7 mouse cellular contexts compared by ENCODE assay signal in genomic region chr3:142559632-142560228, GRCm38 (mm10). TPM values are rescaled to one million over a fixed set of nuclear protein-coding genes. Genes with fewer than 3 reads are reported as not detected.
DNase-seq lines count a peak whose midpoint lies in the region; ATAC-seq and TF ChIP-seq lines count a peak whose summit lies in the region.

TSS of gene Gbp3 (plus strand) at chr3:142560026.

- TF ChIP-seq EP300 in MEL (IDR thresholded peaks at IDR 0.05; ENCODE audit: low read depth in 1 of 2, low read length in 2 of 2) = no peak

- peaks cover 2% of the 10 kb centered on the region in 2 experiments; a peak in 1 of 4 replicates for H3K4me1 ChIP-seq in MEL (ENCODE audit: control insufficient read depth in 1 of 2, insufficient read depth in 2 of 2, low read length in 2 of 2)
- H3K4me1 ChIP-seq in forebrain, embryonic 12.5 days = peaks cover 4% of the 10 kb centered on the region
- peaks cover 7% of the 10 kb centered on the region for H3K4me1 ChIP-seq in hindbrain, embryonic 13.5 days (replicated peaks)
- 0 out of 2 replicates have a peak, but pooled peaks cover 3% of the 10 kb centered on the region for H3K4me1 ChIP-seq in limb, embryonic 15.5 days

- H3K27ac ChIP-seq in MEL (ENCODE audit: control insufficient read depth, low read depth, low read length) = 0 out of 2 replicates have a peak within 1 kb of the TSS, but pooled peaks have one; percentile 9
- no peak within 1 kb of the TSS for H3K27ac ChIP-seq in forebrain, embryonic 12.5 days
- H3K27ac ChIP-seq in hindbrain, embryonic 13.5 days = no peak within 1 kb of the TSS
- no peak within 1 kb of the TSS for H3K27ac ChIP-seq in limb, embryonic 15.5 days

- peak within 1 kb of the TSS; percentile 66 to 71 for H3K4me3 ChIP-seq in MEL (ENCODE audit: control insufficient read depth in 1 of 2, insufficient read depth in 1 of 2, low read depth in 2 of 2, low read length in 2 of 2)
- H3K4me3 ChIP-seq in forebrain, embryonic 12.5 days (replicated peaks) = peak within 1 kb of the TSS; percentile 26; the same call in 1 of the 2 replicates
- H3K4me3 ChIP-seq in hindbrain, embryonic 13.5 days = peak within 1 kb of the TSS; percentile 9; the same call in 1 of the 2 replicates
- H3K4me3 ChIP-seq in limb, embryonic 15.5 days = peak within 1 kb of the TSS; percentile 36

- H3K4me2 ChIP-seq in forebrain, embryonic 12.5 days = peak within 1 kb of the TSS; percentile 44
- peak within 1 kb of the TSS; percentile 39 for H3K4me2 ChIP-seq in hindbrain, embryonic 13.5 days
- H3K4me2 ChIP-seq in limb, embryonic 15.5 days = peak within 1 kb of the TSS; percentile 45

- ATAC-seq in forebrain, embryonic 12.5 days (ENCODE audit: low FRiP score) = no peak
- ATAC-seq in hindbrain, embryonic 13.5 days (ENCODE audit: low FRiP score) = no peak
- no peak for ATAC-seq in limb, embryonic 15.5 days (ENCODE audit: insufficient number of reproducible peaks, low FRiP score, low TSS enrichment, low read depth)
- ATAC-seq in monocyte, adult 5-6 weeks (replicated peaks; ENCODE audit: insufficient number of reproducible peaks, low FRiP score, low TSS enrichment, poor library complexity, severe bottlenecking) = no peak

- H3K79me2 ChIP-seq in MEL (ENCODE audit: control insufficient read depth, insufficient read depth, low read length, poor library complexity) = no peaks in the 10 kb centered on the region

- no peak for TF ChIP-seq CTCF in MEL (IDR thresholded peaks at IDR 0.05 in 2 of 3, conservative IDR thresholded peaks at IDR 0.05 in 1 of 3; ENCODE audit: control insufficient read depth in 1 of 3, insufficient read depth in 1 of 3, low read depth in 2 of 3, low read length in 3 of 3, poor library complexity in 1 of 3, severe bottlenecking in 1 of 3)

- no peaks in the 10 kb centered on the region for H3K27me3 ChIP-seq in MEL (ENCODE audit: control insufficient read depth in 1 of 2, insufficient read depth in 2 of 2, low read length in 2 of 2)
- no peaks in the 10 kb centered on the region for H3K27me3 ChIP-seq in forebrain, embryonic 12.5 days
- no peaks in the 10 kb centered on the region for H3K27me3 ChIP-seq in hindbrain, embryonic 13.5 days
- H3K27me3 ChIP-seq in limb, embryonic 15.5 days = no peaks in the 10 kb centered on the region

- peak; percentile 40 for DNase-seq in CD4-positive helper T cell, adult 2 months (ENCODE audit: low read depth, low spot score)
- peak; percentile 39 for DNase-seq in MEL (ENCODE audit: low read depth, low spot score)
- no peak for DNase-seq in cerebellum, postnatal 10 days

- no peaks in the 10 kb centered on the region for H3K36me3 ChIP-seq in MEL (ENCODE audit: control insufficient read depth in 1 of 2, insufficient read depth in 2 of 2, low read length in 2 of 2)
- H3K36me3 ChIP-seq in forebrain, embryonic 12.5 days (replicated peaks) = no peaks in the 10 kb centered on the region
- H3K36me3 ChIP-seq in hindbrain, embryonic 13.5 days = no peaks in the 10 kb centered on the region
- H3K36me3 ChIP-seq in limb, embryonic 15.5 days = no peaks in the 10 kb centered on the region

- TF ChIP-seq POLR2A in MEL (IDR thresholded peaks at IDR 0.05; ENCODE audit: control insufficient read depth in 1 of 2, insufficient read depth in 1 of 2, low read depth in 1 of 2, low read length in 2 of 2, poor library complexity in 1 of 2) = no peak

- TF ChIP-seq RAD21 in MEL (IDR thresholded peaks at IDR 0.05; ENCODE audit: low read depth, low read length) = no peak

- H3K9ac ChIP-seq in MEL (ENCODE audit: control insufficient read depth, low read depth, low read length, poor library complexity, severe bottlenecking) = peak within 1 kb of the TSS; percentile 54
- H3K9ac ChIP-seq in forebrain, embryonic 12.5 days = 0 out of 2 replicates have a peak within 1 kb of the TSS, but pooled peaks have one; percentile 25
- no peak within 1 kb of the TSS for H3K9ac ChIP-seq in hindbrain, embryonic 13.5 days
- H3K9ac ChIP-seq in limb, embryonic 15.5 days = 0 out of 2 replicates have a peak within 1 kb of the TSS, but pooled peaks have one; percentile 7

- WGBS in forebrain, embryonic 12.5 days = 29% methylated on average over 3 of the region's 3 CpGs
- 30% methylated on average over 3 of the region's 3 CpGs for WGBS in hindbrain, embryonic 13.5 days
- WGBS in limb, embryonic 15.5 days = 26% methylated on average over 3 of the region's 3 CpGs

- no peaks in the 10 kb centered on the region for H3K9me3 ChIP-seq in MEL (replicated peaks; ENCODE audit: insufficient read depth, low read length)
- no peaks in the 10 kb centered on the region for H3K9me3 ChIP-seq in forebrain, embryonic 12.5 days
- H3K9me3 ChIP-seq in hindbrain, embryonic 13.5 days = no peaks in the 10 kb centered on the region
- no peaks in the 10 kb centered on the region for H3K9me3 ChIP-seq in limb, embryonic 15.5 days

TF ChIP-seq in MEL, 35 proteins besides CTCF, POLR2A, EP300 and RAD21:
- no peak for TF ChIP-seq MAX (IDR thresholded peaks at IDR 0.05; ENCODE audit: low read length)
- TF ChIP-seq NELFE (IDR thresholded peaks at IDR 0.05; ENCODE audit: low read depth, low read length) = no peak; the same call in 1 of the 2 replicates
- TF ChIP-seq BHLHE40 (IDR thresholded peaks at IDR 0.05; ENCODE audit: borderline replicate concordance, low read depth, low read length) = no peak
- TF ChIP-seq TBP (IDR thresholded peaks at IDR 0.05; ENCODE audit: low read depth, low read length) = no peak
- TF ChIP-seq E2F4 (IDR thresholded peaks at IDR 0.05; ENCODE audit: borderline replicate concordance, low read depth, low read length) = no peak
- no peak for TF ChIP-seq NRF1 (IDR thresholded peaks at IDR 0.05; ENCODE audit: insufficient read depth, low read depth, low read length, poor library complexity, severe bottlenecking)
- TF ChIP-seq POLR2AphosphoS2 (IDR thresholded peaks at IDR 0.05; ENCODE audit: low read length) = no peak
- no peak for TF ChIP-seq SIN3A (IDR thresholded peaks at IDR 0.05; ENCODE audit: low read length)
- no peak for TF ChIP-seq USF2 (IDR thresholded peaks at IDR 0.05; ENCODE audit: borderline replicate concordance in 1 of 2, insufficient read depth in 1 of 2, low read depth in 1 of 2, low read length in 2 of 2)
- no peak for TF ChIP-seq KAT2A (conservative IDR thresholded peaks at IDR 0.05; ENCODE audit: low read depth, low read length)
- no peak for TF ChIP-seq ETS1 (IDR thresholded peaks at IDR 0.05; ENCODE audit: low read depth, low read length)
- no peak for TF ChIP-seq MYC (IDR thresholded peaks at IDR 0.05; ENCODE audit: low read depth, low read length)
- TF ChIP-seq CHD1 (IDR thresholded peaks at IDR 0.05; ENCODE audit: low read depth, low read length) = no peak
- TF ChIP-seq MYB (IDR thresholded peaks at IDR 0.05; ENCODE audit: low read depth, low read length) = no peak
TF ChIP-seq in MEL: peak in this region for 0.

RNA-seq across cellular contexts. Expression of gene Gbp3, which starts in this region (rescaled TPM):
- total RNA-seq in MEL (2012; rRNA removed) = 0.20 and 0.35 TPM in 2 replicates
- polyA plus RNA-seq in MEL (2012; ENCODE audit: insufficient read depth in 1 of 2, insufficient read length in 2 of 2, low read depth in 1 of 2, low replicate concordance in 2 of 2, missing spikeins in 1 of 2) = under 1 TPM in 1 of 2 experiments, not detected in 1; 0.85 TPM
- polyA plus RNA-seq in forebrain, embryonic 12.5 days (2016; fragmentation: Nextera tagmentation; extraction: Ambion mirVana) = 0.38 and 0.74 TPM in 2 replicates
- 1.0 and 1.2 TPM in 2 replicates for polyA plus RNA-seq in hindbrain, embryonic 13.5 days (2015; fragmentation: Nextera tagmentation; extraction: Ambion mirVana)
- 1.1 and 1.5 TPM in 2 replicates for polyA plus RNA-seq in limb, embryonic 15.5 days (2015; fragmentation: Nextera tagmentation; extraction: Ambion mirVana)
- total RNA-seq in monocyte, adult 5-6 weeks (2017) = 30.7 to 52.2 TPM (median 39.1 TPM) in 3 replicates

Comparison
In these comparisons a context has a peak if more than half of its experiments do, and no peak if none do; other contexts are left out.
1. RNA of gene Gbp3 (total RNA-seq): 30.7 to 52.2 TPM in monocyte, adult 5-6 weeks; 0.20 to 0.35 TPM in MEL; every median in the first group is over 10 times any median in the second.
2. Peak in DNase-seq, H3K4me3 ChIP-seq, H3K27ac ChIP-seq and H3K9ac ChIP-seq in MEL; RNA of the gene not detected or under 1 TPM.
3. H3K4me3 ChIP-seq: peak in every context shown above with its lines; median percentile 68 in MEL; 36 in limb, embryonic 15.5 days; 26 in forebrain, embryonic 12.5 days; 9 in hindbrain, embryonic 13.5 days.
4. Peak in every context shown above with its lines, with median percentiles within 50 percentile points of each other: H3K4me2 ChIP-seq.